Mouse (Mus musculus) cerebellum, postnatal 4 days (tissue): ENCODE data around the gene Tns1.

Experiments
- DNase-seq, 2 experiments: peaks; one replicate each; pipeline ENCODE4 v3.0.0; 2022; ENCODE audit warnings: low spot score in 2 of 2, mixed read lengths in 1 of 2

The Tns1 gene

GRCm38 (mm10) chr1:74121821-74122576 lies 2.2 kb downstream of the Tns1 start:
- peak in 1 of 2 experiments; percentile 46 for DNase-seq

- DNase-seq: no peak
Measured at GRCm38 (mm10) chr1:74121138-74121537, 3.1 kb downstream of the Tns1 start.

GRCm38 (mm10) chr1:74119115-74119514 lies 5.1 kb downstream of the Tns1 start:
- peak in 1 of 2 experiments; percentile 36 for DNase-seq

- DNase-seq: no peak
Measured at GRCm38 (mm10) chr1:74117876-74118275, 6.4 kb downstream of the Tns1 start.

- DNase-seq: no peak
Measured at GRCm38 (mm10) chr1:74113071-74113470, 11.2 kb downstream of the Tns1 start.

GRCm38 (mm10) chr1:74111696-74112030 lies 12.6 kb downstream of the Tns1 start:
- no peak for DNase-seq

- peak in 1 of 2 experiments; percentile 50 for DNase-seq
Measured at GRCm38 (mm10) chr1:74110932-74111695, 13.1 kb downstream of the Tns1 start.

GRCm38 (mm10) chr1:74109670-74110069 lies 14.6 kb downstream of the Tns1 start:
- no peak for DNase-seq

GRCm38 (mm10) chr1:74107931-74108618 lies 16.2 kb downstream of the Tns1 start:
- no peak for DNase-seq

GRCm38 (mm10) chr1:74106214-74106613 lies 18.0 kb downstream of the Tns1 start:
- DNase-seq: no peak

- DNase-seq: no peak
Measured at GRCm38 (mm10) chr1:74105660-74106059, 18.6 kb downstream of the Tns1 start.

- DNase-seq: no peak
Measured at GRCm38 (mm10) chr1:74103654-74104353, 20.4 kb downstream of the Tns1 start.

GRCm38 (mm10) chr1:74099001-74099435 lies 25.2 kb downstream of the Tns1 start:
- peak in 1 of 2 experiments; percentile 64 for DNase-seq

GRCm38 (mm10) chr1:74098004-74099000 lies 25.9 kb downstream of the Tns1 start:
- DNase-seq: peak; percentile 42 to 61

- DNase-seq: no peak
Measured at GRCm38 (mm10) chr1:74095728-74096127, 28.5 kb downstream of the Tns1 start.

GRCm38 (mm10) chr1:74095296-74095695 lies 29.0 kb downstream of the Tns1 start:
- DNase-seq: no peak

- peak; percentile 54 to 84 for DNase-seq
Measured at GRCm38 (mm10) chr1:74094497-74095270, 29.6 kb downstream of the Tns1 start.

- DNase-seq: no peak
Measured at GRCm38 (mm10) chr1:74093447-74093846, 30.8 kb downstream of the Tns1 start.

- no peak for DNase-seq
Measured at GRCm38 (mm10) chr1:74092242-74092641, 32.0 kb downstream of the Tns1 start.
